Mouse (Mus musculus) right cerebral cortex, postnatal 4 days (tissue): ENCODE results near the gene Cyba.
A peak's percentile ranks its signal among the peaks of the same experiment; 100 is the strongest.

Experiments used
- DNase-seq: peaks from one replicate; pipeline ENCODE4 v3.0.0-alpha.2; 2022

Gene Cyba

DNA sequence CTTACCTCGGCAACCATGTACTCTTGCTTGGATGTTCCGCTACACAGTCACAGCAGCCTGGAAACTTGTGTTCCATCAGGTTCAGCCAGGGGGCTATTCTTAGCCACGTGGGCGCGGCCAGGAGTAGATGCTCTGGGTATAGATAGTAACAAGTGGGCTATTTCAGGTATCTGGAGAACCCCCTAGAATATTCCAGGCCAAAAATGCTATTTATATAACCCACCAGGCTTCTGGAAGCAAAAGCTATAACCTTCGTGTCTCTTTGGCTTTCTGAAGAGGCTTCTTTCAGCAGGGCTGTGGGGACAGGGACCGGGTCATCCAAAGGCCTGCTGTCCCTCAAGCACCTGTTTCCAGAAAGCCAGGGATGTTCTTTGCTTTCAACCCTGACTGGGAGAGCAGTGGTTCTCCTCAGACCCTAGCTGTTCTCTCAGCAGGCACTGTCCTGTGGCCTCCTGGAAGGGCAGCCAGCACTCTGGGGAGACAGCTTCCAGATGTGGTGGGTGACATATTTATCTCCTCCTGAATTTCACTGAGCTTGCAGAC, 18.5 kb upstream of the Cyba start:
- no peak for DNase-seq

GRCm38 (mm10) chr8:122445203-122445602, 12.5 kb upstream of the Cyba start:
- no peak for DNase-seq

GRCm38 (mm10) chr8:122444058-122444748, 11.5 kb upstream of the Cyba start:
- DNase-seq, result peak; percentile 84

GRCm38 (mm10) chr8:122443262-122444006, 10.7 kb upstream of the Cyba start, which contains the start of gene Mvd:
TSS of gene Mvd (minus strand) at chr8:122443422.
- DNase-seq, result peak; percentile 96

DNA sequence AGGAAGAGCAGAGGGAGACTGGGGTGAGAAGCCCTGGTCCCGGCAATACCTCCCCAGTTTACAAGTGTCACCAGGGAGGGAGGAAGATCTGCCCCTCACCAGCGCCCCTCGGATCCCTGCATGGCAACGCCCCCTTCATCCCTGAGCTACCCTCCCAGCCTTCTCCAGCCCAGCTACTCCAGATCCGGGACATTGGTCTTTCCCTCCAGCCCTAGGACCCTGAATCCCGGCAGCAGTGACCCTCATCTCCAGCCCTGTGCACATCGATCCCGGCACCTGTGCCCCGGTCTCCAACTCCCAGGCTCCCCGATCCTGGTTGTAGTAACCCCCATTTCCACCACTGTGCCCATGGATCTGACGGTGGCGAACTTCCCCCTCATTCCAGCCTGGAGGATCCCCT, 10.1 kb upstream of the Cyba start:
- DNase-seq, result no peak

- DNase-seq, result no peak
Observed at GRCm38 (mm10) chr8:122442356-122442755, 9.6 kb upstream of the Cyba start.

DNA sequence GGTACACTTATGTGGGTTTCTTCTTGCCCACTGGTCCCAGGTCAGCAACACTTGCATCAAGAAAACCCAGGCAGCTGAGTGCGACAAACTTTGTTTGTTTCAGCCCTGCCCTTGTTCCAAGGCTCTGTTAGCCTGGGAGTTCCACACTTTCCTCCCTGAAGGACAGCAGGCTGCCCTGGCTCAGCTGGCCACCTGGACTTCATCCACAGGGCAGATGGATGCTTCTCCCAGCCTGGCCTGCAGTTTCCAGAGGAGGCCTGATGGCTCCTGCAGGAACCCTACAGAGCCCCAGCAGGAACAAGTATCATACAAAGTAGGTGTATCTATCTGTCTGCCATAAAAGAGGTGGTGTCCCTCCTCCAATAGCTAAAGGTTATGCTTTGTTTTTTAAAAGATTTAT, 8.6 kb upstream of the Cyba start:
- DNase-seq, result no peak

DNA sequence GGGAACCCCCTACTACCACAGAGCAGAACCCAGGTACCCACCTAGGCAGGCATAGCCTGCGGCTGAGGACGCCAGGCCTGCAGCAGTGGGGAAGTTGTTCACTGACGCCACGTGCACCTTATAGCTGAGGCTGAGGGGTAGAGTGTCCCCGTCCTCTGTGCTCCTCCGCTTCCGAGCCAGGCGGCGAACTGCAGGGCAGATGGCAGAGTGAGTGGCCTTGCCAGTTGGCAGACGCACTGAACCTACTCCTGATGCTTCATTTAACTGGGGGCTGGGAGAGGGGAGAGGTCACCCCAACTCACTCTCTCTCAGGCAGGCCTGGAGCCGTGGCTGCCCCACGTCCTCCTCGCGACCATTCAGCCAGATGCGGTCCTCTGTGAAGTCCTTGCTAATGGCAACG, 6.6 kb upstream of the Cyba start:
- DNase-seq, result no peak

DNA sequence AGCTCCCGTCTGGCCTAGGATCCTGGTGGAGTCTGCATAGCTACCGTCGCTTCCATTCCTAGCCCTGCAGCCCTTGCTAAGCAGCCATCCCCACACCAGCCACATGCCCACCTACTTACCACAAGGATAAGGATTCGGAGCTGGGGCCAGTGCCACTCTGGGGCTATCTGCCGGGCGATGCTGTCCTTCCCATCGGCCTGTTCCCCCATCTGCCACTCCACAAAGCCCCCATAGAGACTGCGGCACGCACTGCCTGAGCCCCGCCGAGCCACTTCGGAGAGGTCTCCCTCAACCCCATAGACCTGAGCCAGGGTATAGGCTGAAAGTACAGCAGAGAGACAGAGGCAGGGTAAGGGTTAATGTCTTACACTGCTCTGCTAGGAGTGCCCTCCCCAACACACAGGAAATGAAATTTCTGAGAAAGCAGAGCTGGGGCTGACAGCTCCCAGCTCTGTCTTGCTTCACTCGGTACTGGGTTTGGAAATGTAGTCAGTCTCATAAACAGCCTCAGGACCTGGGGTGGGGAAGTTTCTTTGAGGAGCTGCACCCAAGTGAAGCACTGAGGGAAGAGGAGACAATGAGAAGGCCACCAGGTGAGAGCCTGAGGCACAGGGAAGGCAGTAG, 5.1 kb upstream of the Cyba start:
- no peak for DNase-seq

DNA sequence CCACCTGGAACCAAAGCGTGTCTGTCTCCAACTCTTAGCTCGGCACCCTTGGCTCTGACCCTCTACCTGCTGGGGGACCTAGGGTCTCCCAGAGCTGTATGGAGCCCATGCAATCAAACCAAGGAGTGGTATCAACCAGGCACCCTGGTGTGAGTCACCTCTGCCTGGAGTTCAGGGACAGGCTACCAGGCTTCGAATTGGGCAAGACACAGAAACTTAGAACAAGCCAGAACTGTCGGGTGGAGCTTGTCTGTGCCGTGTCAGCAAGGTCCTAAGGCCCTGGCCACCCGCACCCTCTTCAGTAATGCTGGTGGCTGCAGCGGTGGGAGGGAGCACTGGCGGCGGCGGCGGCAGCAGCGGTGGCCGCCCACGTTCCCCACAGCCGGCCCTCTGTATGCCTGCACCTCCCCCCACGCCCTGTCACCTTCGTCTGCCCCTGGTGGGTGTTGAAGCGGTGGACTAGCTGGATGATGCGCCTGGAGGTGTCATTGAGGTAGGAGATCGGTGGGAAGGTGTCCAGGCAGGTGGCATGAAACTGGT, 3.9 kb upstream of the Cyba start:
- DNase-seq, result no peak

DNA sequence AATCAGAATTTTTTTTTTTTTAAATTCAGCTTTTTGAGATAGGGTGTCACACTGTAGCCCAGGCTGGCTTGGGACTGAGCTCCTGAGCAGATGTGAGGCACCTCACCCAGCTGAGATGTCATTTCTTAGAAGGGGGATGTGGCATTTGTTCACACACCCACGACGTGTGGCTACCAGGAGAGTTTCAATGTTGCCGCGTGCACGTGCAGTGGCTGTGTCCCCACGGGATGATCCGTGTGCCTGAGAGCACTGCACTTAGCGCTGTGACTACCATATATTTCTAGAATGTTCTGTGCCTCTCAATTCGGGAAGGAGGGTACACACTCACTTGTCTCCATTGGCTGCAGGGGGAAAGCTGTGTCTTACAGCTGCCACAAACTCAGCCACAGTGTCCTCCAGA, 3.4 kb upstream of the Cyba start:
- no peak for DNase-seq

DNA sequence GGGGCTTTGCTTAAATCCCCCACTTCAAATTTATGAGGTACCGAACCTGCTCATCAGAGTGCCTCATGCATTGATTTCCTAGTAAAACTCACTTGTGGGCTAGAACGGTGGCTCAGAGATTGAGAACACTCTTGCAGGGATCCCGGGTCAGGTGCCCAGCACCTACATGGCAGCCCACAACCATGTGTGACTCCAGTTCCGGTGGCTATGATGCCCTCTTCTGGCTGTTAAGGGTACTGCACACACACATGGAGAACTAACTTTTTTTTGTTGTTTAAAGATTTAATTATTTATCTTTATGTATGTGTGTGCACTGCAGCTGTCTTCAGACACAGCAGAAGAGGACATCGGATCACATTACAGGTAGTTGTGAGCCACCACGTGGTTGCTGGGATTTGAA, 2.6 kb upstream of the Cyba start:
- DNase-seq, result no peak

GRCm38 (mm10) chr8:122433269-122433905, 657 bp upstream of the Cyba start:
- DNase-seq, result no peak

- peak; percentile 30 for DNase-seq
Observed at GRCm38 (mm10) chr8:122431694-122432442, 862 bp downstream of the Cyba start.

- no peak for DNase-seq
Observed at GRCm38 (mm10) chr8:122430646-122431045, 2.1 kb downstream of the Cyba start.

GRCm38 (mm10) chr8:122430058-122430636, 2.6 kb downstream of the Cyba start:
- DNase-seq, result no peak

DNA sequence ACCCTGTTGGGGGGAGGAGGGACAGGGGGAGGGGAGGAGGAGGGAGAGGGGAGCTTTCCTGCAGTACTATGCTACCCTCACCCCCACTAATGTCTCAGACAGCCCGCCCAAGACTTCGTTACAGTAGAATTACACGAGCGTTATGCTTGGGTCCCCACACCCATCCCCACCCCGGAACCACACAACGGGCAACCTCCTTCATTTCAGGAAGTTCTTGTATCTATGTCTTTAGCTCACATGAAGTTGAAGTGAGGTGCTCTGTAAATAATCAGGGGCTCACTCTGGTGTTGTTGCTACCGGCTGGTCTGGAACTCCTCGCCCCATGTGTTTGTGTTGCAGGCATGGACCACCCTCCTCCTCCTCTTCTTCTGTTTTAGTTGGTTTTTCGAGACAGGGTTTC, 4.6 kb downstream of the Cyba start:
- DNase-seq, result no peak

DNA sequence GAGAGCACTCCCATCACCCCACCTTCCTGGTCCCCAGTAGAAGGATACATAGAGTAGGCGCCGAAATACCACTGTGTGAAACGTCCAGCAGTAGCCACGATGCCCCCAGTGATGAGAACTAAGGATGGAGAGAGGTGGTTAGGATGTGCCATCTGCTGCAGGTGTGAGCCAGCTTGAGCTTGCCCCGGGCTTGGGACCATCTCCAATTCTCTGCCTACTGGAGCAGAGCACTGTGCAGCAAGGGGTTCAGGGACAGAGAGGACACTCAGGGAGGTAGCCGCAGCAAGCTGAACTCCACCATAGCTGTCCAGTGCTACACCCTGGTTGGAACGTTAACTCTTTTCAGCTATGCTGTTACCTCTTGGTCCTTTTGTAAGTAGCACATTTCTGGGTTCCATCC, 5.1 kb downstream of the Cyba start:
- no peak for DNase-seq

- no peak for DNase-seq
Observed at GRCm38 (mm10) chr8:122426145-122426544, 6.6 kb downstream of the Cyba start.

GRCm38 (mm10) chr8:122423659-122424058, 9.1 kb downstream of the Cyba start:
- no peak for DNase-seq

- DNase-seq, result no peak
Observed at GRCm38 (mm10) chr8:122423217-122423616, 9.5 kb downstream of the Cyba start.
